Mouse (Mus musculus) bone marrow, adult 2 months (tissue): ENCODE results near the gene Speer4f1. TPM values are rescaled to one million over a fixed set of nuclear protein-coding genes. Genes with fewer than 3 reads are reported as not detected.

Source experiments
- H3K27ac ChIP-seq: fragments of 200-500 bp; 2 replicates; pipeline ENCODE4 v1.5.1; 2012; ENCODE audit warnings: low read depth, mild to moderate bottlenecking, control low read depth, inconsistent platforms, low read length; ENCODE audit not compliant: control insufficient read depth, poor library complexity, insufficient read depth
- H3K4me1 ChIP-seq: fragments of 200-500 bp; 2 replicates; pipeline ENCODE4 v1.6.1; 2011; ENCODE audit warnings: low read length; ENCODE audit not compliant: control insufficient read depth, insufficient read depth
- H3K4me3 ChIP-seq: fragments of 200-500 bp; replicated peaks from 2 replicates; pipeline ENCODE3; 2011; ENCODE audit warnings: mild to moderate bottlenecking, low read depth, low read length, control low read depth; ENCODE audit not compliant: control insufficient read depth
- CTCF ChIP-seq: fragments of 200-500 bp; IDR thresholded peaks from 2 replicates; pipeline ENCODE4 v1.5.1; 2011; ENCODE audit warnings: low read length, control low read depth; ENCODE audit not compliant: control insufficient read depth, insufficient read depth
- POLR2A ChIP-seq: fragments of 200-500 bp; IDR thresholded peaks from 2 replicates; pipeline ENCODE4 v1.6.1; 2011; ENCODE audit warnings: low read depth, mild to moderate bottlenecking, control low read depth, low read length, borderline replicate concordance; ENCODE audit not compliant: control insufficient read depth
- WGBS: fragments of 180-500 bp; shearing (Covaris S2); methylation state at CpG from one replicate; pipeline ENCODE4 v1.1.7; 2018; 5-methylcytosine and 5-hydroxymethylcytosine counted together
- polyA plus RNA-seq: library from polyadenylated mRNA; stranded (reverse); fragments of >200 nt; gene quantifications from 2 replicates; pipeline ENCODE4 v1.2.4, GENCODE M21; 2011; ENCODE audit warnings: low replicate concordance; ENCODE audit not compliant: missing spikeins, insufficient read depth, insufficient read length

Gene Speer4f1
- polyA plus RNA-seq, 1 experiment, result not detected

DNA sequence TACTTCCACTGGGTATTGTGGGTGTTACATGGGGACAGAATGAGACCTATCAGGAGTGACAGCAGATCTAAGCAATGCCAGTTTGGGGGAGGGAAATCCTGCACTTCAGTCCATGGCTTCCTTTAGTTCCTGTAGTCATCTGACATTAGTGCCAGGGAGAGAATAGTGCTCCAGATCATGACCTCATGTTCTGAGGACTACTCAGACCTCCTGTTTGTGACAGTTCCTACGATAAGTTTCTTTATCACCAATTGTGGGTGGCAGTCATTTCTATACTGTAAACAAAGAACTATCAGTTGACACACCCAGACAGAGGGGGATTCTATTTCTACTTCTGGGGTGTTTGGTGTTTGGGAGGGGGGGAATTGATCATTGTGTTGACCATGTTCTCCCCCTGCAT is 578 bp downstream of the Speer4f1 start:
- TF ChIP-seq CTCF (no peak), POLR2A (no peak)
- no peak overlapping the region for H3K27ac ChIP-seq
- no peaks in the 10 kb centered on the region for H3K4me1 ChIP-seq
- 58% methylated on average over 1 of the region's 1 CpGs for WGBS
- no peak overlapping the region for H3K4me3 ChIP-seq

DNA sequence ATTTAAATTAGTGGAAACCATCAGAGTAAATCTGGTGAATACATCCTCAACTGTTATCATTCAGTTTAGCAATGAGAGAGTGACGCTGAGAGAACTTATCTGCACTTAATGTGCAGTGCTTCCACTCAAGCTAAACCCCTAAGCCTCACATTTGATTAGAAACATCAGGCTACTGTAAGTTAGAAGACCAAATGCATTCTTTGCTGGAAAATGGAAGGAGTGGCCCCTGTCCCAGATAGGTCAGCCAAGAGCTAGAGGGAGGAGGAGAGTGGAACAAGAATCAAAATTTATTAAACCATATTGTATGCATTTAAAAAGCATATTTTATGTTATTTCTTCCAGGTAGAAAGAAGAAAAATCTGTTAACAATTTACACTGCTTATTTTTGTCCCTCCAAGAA is 14.0 kb downstream of the Speer4f1 start:
- no peak overlapping the region for H3K27ac ChIP-seq
- WGBS, result 52% methylated on average over 1 of the region's 1 CpGs
- no peak for TF ChIP-seq POLR2A
- TF ChIP-seq CTCF, result no peak
- H3K4me1 ChIP-seq, result no peaks in the 10 kb centered on the region
- H3K4me3 ChIP-seq, result no peak overlapping the region

DNA sequence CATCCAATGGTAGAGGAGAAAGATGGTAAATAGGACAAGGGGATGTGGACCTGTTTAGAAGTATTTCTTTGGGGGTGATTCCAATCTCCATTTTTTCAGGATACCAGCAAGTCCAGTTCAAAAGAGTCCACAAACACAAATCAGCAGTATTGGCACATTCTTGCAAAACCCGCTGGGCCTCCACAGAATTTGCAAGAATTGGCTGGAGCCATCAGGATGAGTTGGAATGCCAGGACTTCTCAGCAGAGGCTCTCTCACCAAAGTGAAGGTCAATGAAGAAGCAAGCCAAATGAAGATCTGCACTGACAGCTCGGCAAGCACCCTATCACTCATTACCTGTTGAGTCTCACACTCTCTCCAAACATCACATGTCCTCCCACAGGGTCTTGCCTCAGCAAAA is 19.7 kb downstream of the Speer4f1 start:
- 76% methylated on average over 2 of the region's 2 CpGs for WGBS
- H3K27ac ChIP-seq, result no peak overlapping the region
- no peaks in the 10 kb centered on the region for H3K4me1 ChIP-seq
- H3K4me3 ChIP-seq, result no peak overlapping the region
- TF ChIP-seq POLR2A, result no peak
- no peak for TF ChIP-seq CTCF

DNA sequence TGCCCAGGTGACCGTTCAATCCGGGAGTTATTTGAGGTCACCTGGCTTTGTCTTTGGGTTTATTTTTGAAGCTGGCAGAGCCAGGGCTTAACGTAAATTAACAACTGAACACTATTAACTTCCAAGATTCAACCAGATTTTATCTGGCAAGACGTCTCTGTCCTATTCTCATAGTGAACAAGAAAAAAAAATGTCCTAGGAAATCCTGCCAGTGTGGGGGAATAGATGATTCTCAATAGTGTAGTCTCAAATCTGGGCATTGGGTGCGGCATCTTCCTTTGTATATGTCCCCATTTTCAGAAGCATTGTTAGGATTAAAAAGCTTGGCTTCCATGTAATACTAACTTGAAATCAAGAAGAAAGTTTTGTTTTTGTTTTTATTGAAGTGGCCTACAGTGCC is 20.8 kb downstream of the Speer4f1 start:
- H3K4me3 ChIP-seq, result no peak overlapping the region
- 80% methylated on average over 5 of the region's 5 CpGs for WGBS
- TF ChIP-seq POLR2A (no peak), CTCF (no peak)
- no peak overlapping the region for H3K27ac ChIP-seq
- H3K4me1 ChIP-seq, result no peaks in the 10 kb centered on the region

DNA sequence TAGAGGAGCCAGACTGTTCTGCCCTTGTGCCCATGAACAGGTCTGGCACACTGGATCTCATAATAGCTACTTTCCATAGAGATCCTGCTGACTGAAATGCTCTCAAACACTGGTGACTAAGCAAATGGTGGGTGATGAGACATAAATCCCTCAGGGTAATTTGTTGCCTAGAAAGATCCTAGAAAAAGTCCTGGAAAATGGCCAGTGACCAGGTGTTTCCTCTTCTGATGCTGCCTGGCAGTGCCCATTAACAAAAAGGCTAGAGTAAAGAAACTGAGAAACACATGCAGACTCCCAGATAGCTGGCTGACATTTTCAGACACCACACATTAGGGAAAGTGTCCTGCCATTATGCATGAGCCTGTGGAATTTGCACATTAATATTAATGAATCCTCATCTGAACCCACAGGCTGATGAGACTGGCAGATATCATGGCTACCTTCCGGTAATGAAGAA is 24.0 kb downstream of the Speer4f1 start:
- no peak overlapping the region for H3K27ac ChIP-seq
- H3K4me3 ChIP-seq, result no peak overlapping the region
- no peaks in the 10 kb centered on the region for H3K4me1 ChIP-seq
- 85% methylated on average over 1 of the region's 1 CpGs for WGBS
- TF ChIP-seq POLR2A (no peak), CTCF (no peak)

DNA sequence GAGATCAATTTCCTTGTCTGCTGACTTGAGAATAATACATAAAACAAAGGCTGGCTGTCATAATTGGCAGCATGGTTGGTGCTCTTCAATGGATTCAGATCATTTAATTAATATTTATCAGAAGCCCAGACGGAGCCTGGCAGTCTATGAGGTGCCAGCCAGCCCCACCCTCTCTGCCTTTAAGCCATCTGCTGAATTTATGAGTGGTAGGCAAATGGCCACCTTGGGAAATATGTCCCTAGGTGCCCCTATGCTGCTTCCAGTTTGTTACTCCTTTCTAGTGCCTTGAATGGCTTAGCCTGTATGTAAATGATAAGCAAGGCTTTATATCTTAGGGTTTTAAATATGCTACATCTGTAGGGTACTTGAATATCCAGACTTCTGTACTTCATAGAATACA is 25.0 kb downstream of the Speer4f1 start:
- TF ChIP-seq CTCF (no peak), POLR2A (no peak)
- Histone ChIP-seq H3K27ac (no peak overlapping the region), H3K4me3 (no peak overlapping the region), H3K4me1 (no peaks in the 10 kb centered on the region)
- WGBS, result 70% methylated on average over 1 of the region's 1 CpGs

DNA sequence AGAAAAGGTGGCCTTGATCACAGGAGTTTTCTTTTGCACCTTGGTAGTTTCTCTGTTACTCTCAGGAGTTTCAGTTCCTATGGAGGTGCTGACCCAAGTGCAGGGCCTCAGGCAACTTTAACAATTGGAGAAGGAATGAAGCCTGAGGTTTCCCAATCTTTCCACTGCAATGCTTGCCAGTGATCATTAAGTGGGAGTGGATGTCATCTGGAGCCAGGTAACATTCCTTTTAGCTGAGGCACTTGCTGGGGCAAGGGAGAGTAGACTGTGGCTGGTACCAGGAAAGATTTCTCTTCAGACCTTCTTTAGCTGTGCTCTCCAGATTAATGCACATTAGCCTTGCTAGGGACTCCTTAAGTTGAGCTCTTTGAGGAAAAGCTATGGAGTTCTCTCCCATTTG is 29.6 kb downstream of the Speer4f1 start:
- H3K4me1 ChIP-seq, result no peaks in the 10 kb centered on the region
- no peak for TF ChIP-seq CTCF
- no peak overlapping the region for H3K27ac ChIP-seq
- H3K4me3 ChIP-seq, result no peak overlapping the region

DNA sequence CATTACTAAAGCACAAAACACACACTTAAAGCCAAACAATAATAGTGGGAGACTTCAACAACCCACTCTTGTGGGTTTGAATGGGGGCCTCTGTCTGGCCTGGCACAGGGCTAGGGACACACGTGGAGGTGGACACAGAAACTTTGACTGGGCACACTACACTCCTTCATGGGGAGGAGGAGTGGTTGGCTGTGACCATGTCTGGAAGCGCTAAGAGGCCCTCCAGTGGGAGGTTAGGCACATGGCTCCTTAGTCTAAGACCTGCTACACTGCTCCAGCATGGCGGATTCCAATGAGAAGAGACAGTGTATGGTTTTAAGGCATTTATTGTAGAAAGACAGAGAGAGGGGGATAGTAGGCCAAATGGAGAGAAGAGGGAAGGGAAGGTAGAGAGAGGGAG is 32.1 kb downstream of the Speer4f1 start:
- WGBS, result 63% methylated on average over 3 of the region's 3 CpGs
- H3K4me1 ChIP-seq, result no peaks in the 10 kb centered on the region
- TF ChIP-seq CTCF, result no peak
- TF ChIP-seq POLR2A, result no peak
- no peak overlapping the region for H3K27ac ChIP-seq
- no peak overlapping the region for H3K4me3 ChIP-seq

Other genes with a start within 250 kb of the Speer4f1 start
- gene Speer4f2, start 102.9 kb upstream of the Speer4f1 start, polyA plus RNA-seq, result not detected in 2 replicates
- 2.6 TPM in 1 of 2 replicates, not detected in the other for gene Sema3c, start 98.2 kb downstream of the Speer4f1 start, polyA plus RNA-seq